Mouse (Mus musculus): Measurements from ENCODE around the gene Golph3.

DNA sequence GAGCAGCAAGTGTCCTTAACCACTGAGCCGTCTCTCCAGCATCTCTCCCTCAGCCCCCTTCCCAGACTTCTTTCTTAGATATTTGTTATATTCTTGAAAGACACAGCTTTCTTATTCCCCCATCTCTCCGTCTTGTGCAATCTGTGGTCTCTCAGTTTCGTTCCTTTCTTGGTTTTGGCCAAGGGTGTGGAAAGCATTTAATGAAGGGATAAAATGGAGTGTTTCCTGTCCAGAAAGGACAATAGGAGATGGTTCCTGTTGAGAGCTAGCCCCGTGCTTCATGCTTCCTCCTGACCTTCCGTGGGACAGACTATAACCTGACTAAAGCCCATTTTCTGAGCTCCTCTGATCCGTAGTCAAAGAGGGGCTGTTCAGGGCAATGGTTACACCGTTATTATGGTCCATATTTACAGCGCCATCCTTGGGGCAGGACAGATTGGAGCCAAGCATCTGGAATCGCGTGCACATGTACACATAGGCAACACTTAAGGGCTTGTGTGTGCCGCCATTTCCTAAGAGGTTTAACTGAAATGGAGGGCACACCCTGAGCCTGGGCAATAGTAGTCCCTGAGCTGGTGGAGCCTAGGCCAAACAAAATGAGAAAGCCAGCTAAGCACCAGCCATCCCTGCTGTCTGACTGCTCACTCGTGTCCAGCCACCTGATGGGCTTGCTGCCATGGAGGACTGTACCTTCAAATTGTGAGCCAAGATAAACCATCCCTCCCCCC lies 47.8 kb upstream of the Golph3 start:
- TF ChIP-seq CTCF (IDR thresholded peaks at IDR 0.05; ENCODE audit: low read depth) (no peak), EP300 (IDR thresholded peaks at IDR 0.05; ENCODE audit: low read depth) (no peak)

All from heart, postnatal 0 days (tissue).